Mouse (Mus musculus): ENCODE data around the gene Cacna2d2.

Cacna2d2 gene

GRCm38 (mm10) chr9:107578587-107578986 is 179.2 kb downstream of the Cacna2d2 start, which contains the start of gene Naa80:
Gene Naa80 (plus strand): TSS chr9:107578887.
- DNase-seq (ENCODE audit: low spot score in 2 of 2), result no peak

Measured in urinary bladder, postnatal 4 days (tissue).